Mouse (Mus musculus) olfactory bulb, adult 2 months (tissue): ENCODE data around the gene Aldob.

Experiments used
- CTCF ChIP-seq: fragments of 200-500 bp; IDR thresholded peaks from 2 replicates; pipeline ENCODE4 v1.5.1; 2012; ENCODE audit warnings: low read depth, mild to moderate bottlenecking, low read length, moderate library complexity; ENCODE audit not compliant: insufficient read depth
- POLR2A ChIP-seq: fragments of 200-500 bp; IDR thresholded peaks from 2 replicates; pipeline ENCODE4 v1.6.1; 2012; ENCODE audit warnings: mild to moderate bottlenecking, low read depth, low read length, moderate library complexity; ENCODE audit not compliant: insufficient read depth

GRCm38 (mm10) chr4:49583965-49584831 lies 34.9 kb upstream of the Aldob start:
- TF ChIP-seq CTCF (no peak), POLR2A (no peak)
